Mouse (Mus musculus): ENCODE data around the gene Mrpl27.

- no peak for TF ChIP-seq CTCF (IDR thresholded peaks at IDR 0.05; ENCODE audit: borderline replicate concordance, insufficient read depth, low read length)
- TF ChIP-seq POLR2A (IDR thresholded peaks at IDR 0.05; ENCODE audit: low read depth, low read length), result no peak
These were observed 42.5 kb upstream of the Mrpl27 start for GRCm38 (mm10) chr11:94610744-94611740.
